Mouse (Mus musculus) thymus, postnatal 14 days (tissue): Measurements from ENCODE around the gene Myoz1.
"Not testable (repeated sequence)": the region's sequence is repeated elsewhere in the genome, so short reads cannot be mapped to it uniquely, and the experiment has no call there.

Experiments used
- DNase-seq: peaks from one replicate; pipeline ENCODE4 v3.0.0; 2021

Myoz1 gene

GRCm38 (mm10) chr14:20636968-20637367 is 19.4 kb downstream of the Myoz1 start:
- not testable (repeated sequence) for DNase-seq

GRCm38 (mm10) chr14:20635546-20635945 is 20.8 kb downstream of the Myoz1 start:
- no peak for DNase-seq

GRCm38 (mm10) chr14:20631253-20631652 is 25.1 kb downstream of the Myoz1 start:
- no peak for DNase-seq

- DNase-seq, result no peak
These were observed 29.4 kb downstream of the Myoz1 start for GRCm38 (mm10) chr14:20626971-20627370.

- DNase-seq, result no peak
These were observed 29.9 kb downstream of the Myoz1 start for GRCm38 (mm10) chr14:20626447-20626846.

- DNase-seq, result no peak
These were observed 33.4 kb downstream of the Myoz1 start for GRCm38 (mm10) chr14:20622907-20623306.

- DNase-seq, result no peak
These were observed 33.9 kb downstream of the Myoz1 start for GRCm38 (mm10) chr14:20622412-20622811.

GRCm38 (mm10) chr14:20621903-20622302 is 34.4 kb downstream of the Myoz1 start:
- no peak for DNase-seq

- no peak for DNase-seq
These were observed 37.2 kb downstream of the Myoz1 start for GRCm38 (mm10) chr14:20619131-20619530.

GRCm38 (mm10) chr14:20618211-20618610 is 38.1 kb downstream of the Myoz1 start:
- peak; percentile 12 for DNase-seq

- DNase-seq, result no peak
These were observed 39.9 kb downstream of the Myoz1 start for GRCm38 (mm10) chr14:20616421-20616820.

GRCm38 (mm10) chr14:20615075-20615474 is 41.3 kb downstream of the Myoz1 start:
- no peak for DNase-seq

GRCm38 (mm10) chr14:20612820-20613219 is 43.5 kb downstream of the Myoz1 start:
- no peak for DNase-seq

GRCm38 (mm10) chr14:20610146-20610545 is 46.2 kb downstream of the Myoz1 start:
- no peak for DNase-seq

GRCm38 (mm10) chr14:20609519-20609918 is 46.8 kb downstream of the Myoz1 start:
- no peak for DNase-seq

GRCm38 (mm10) chr14:20607396-20608126 is 48.8 kb downstream of the Myoz1 start:
- DNase-seq, result no peak

- DNase-seq, result no peak
These were observed 55.1 kb downstream of the Myoz1 start for GRCm38 (mm10) chr14:20601287-20601686.

GRCm38 (mm10) chr14:20600203-20600602 is 56.1 kb downstream of the Myoz1 start:
- no peak for DNase-seq

- DNase-seq, result no peak
These were observed 56.8 kb downstream of the Myoz1 start for GRCm38 (mm10) chr14:20599542-20599941.
